Mouse (Mus musculus) lung, adult 10 weeks (tissue): ENCODE results near the gene Akr1b10. TPM values are rescaled to one million over a fixed set of nuclear protein-coding genes. Genes with fewer than 3 reads are reported as not detected.

Source experiments
- polyA plus RNA-seq: library from polyadenylated mRNA; stranded (reverse); fragments of 350-450 nt; fragmentation: Illumina TruSeq; extraction: RNeasy Lipid Tissue Mini Kit (QIAGEN cat#74804); gene quantifications from one replicate; pipeline ENCODE4 v1.2.3, GENCODE M21; 2014; ENCODE audit warnings: low read depth, low replicate concordance; ENCODE audit not compliant: insufficient read depth

The Akr1b10 gene
- polyA plus RNA-seq: 18.9 TPM

DNA sequence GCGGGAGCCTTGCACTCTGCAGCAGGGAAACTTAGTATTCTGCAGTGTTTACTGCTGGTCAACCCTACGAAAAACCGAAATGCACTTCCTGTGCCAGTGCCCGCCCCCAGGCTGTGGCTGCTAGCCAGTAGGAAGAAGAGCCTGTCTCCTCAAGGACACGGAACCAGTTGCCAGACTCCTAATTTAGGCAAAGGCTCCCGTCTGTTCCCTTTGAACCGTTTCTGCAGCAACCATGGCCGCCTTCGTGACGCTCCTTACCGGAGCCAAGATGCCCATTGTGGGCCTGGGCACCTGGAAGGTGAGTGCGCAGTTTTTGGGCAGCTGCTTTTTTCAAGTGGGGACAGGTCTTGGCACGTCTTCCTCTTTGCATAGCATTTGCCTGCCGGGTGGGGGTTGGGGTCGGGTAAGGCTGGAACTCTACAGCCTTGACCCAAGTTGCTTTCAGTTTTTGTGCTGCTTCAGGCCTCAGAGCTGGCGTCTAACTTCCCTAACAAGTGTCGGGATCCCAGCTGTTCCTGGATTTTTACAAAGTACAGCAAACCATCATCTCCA, at the start of gene Akr1b10:
Akr1b10 (plus strand) TSS at position 109 of the 552 bp plus-strand sequence.

DNA sequence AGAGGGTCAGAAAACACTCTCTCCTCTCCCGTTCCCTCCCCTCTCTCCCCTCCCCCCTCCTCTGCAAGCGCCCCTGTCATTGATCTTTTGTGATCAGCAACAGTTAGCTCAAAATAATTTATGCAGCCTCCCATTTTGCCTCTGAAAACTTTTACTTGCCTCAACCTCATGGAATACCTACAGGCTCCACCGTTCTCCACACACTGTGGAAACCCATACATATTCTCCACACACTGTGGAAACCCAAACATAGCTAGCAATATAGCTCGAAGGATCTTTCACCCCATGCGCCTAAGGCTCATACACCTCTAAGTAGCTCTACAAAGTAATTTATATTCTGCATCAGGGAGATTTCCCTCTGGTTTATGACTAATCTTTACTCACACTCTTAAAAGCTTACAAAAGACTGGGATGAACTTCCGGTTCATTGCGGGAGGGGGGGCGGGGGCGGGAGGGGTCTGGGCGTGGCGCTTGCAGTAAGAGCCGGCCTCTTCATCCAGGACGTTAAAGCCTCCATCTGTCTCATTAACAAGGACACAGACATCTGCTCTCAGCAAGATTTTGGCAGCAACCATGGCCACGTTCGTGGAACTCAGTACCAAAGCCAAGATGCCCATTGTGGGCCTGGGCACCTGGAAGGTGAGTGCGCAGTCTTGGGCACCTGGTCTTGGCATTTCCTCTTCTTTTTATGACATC, 30.2 kb upstream of the Akr1b10 start, which contains the start of gene Akr1b8:
Akr1b8 (plus strand) TSS at position 462 of the 696 bp plus-strand sequence.

GRCm38 (mm10) chr6:34412023-34412422, 28.0 kb downstream of the Akr1b10 start, which contains the start of gene Akr1b7:
Gene Akr1b7 (plus strand): TSS chr6:34412334.

Other genes starting within 250 kb of the Akr1b10 start
- gene Slc35b4, start 207.1 kb upstream of the Akr1b10 start, polyA plus RNA-seq: 9.0 TPM
- 138 TPM for gene Akr1b3, start 66.7 kb upstream of the Akr1b10 start, polyA plus RNA-seq
- gene Akr1b8, start 30.1 kb upstream of the Akr1b10 start, polyA plus RNA-seq: 19.1 TPM
- gene Akr1b7, start 28.1 kb downstream of the Akr1b10 start, polyA plus RNA-seq: 2.4 TPM
- 43.6 TPM for gene Bpgm, start 92.0 kb downstream of the Akr1b10 start, polyA plus RNA-seq
- gene Cald1, start 214.3 kb downstream of the Akr1b10 start, polyA plus RNA-seq: 64.8 TPM